Mouse (Mus musculus) embryonic facial prominence, embryonic 15.5 days (tissue): ENCODE results near the gene Rps19. TPM values are rescaled to one million over a fixed set of nuclear protein-coding genes. Genes with fewer than 3 reads are reported as not detected.
A peak's percentile ranks its signal among the peaks of the same experiment; 100 is the strongest.
"Not testable (repeated sequence)": the region's sequence is repeated elsewhere in the genome, so short reads cannot be mapped to it uniquely, and the experiment has no call there.

Source experiments
- ATAC-seq: fragments of 200-750 bp; cut with Nextera tagmentation; 2 replicates; pipeline ENCODE4 v1.8.0; 2017; ENCODE audit warnings: low read depth, moderate TSS enrichment; ENCODE audit not compliant: insufficient number of reproducible peaks, low FRiP score, low TSS enrichment
- H3K27ac ChIP-seq: fragments of 300-500 bp; sonication (generic); replicated peaks from 2 replicates; pipeline ENCODE4 v1.5.1; 2015; ENCODE audit warnings: mild to moderate bottlenecking, inconsistent platforms
- H3K27me3 ChIP-seq: fragments of 300-500 bp; sonication (generic); 2 replicates; pipeline ENCODE4 v1.6.1; 2015; ENCODE audit warnings: inconsistent platforms
- H3K36me3 ChIP-seq: fragments of 300-500 bp; sonication (generic); 2 replicates; pipeline ENCODE4 v1.6.1; 2015; ENCODE audit warnings: mild to moderate bottlenecking, inconsistent platforms
- H3K4me1 ChIP-seq: fragments of 300-500 bp; sonication (generic); 2 replicates; pipeline ENCODE4 v1.6.1; 2015; ENCODE audit warnings: inconsistent platforms
- H3K4me2 ChIP-seq: fragments of 300-500 bp; sonication (generic); replicated peaks from 2 replicates; pipeline ENCODE4 v1.6.1; 2015; ENCODE audit warnings: mild to moderate bottlenecking, inconsistent platforms
- H3K4me3 ChIP-seq: fragments of 300-500 bp; sonication (generic); replicated peaks from 2 replicates; pipeline ENCODE4 v1.5.1; 2015; ENCODE audit warnings: mild to moderate bottlenecking, inconsistent platforms
- H3K9ac ChIP-seq: fragments of 300-500 bp; sonication (generic); 2 replicates; pipeline ENCODE4 v1.6.1; 2015; ENCODE audit warnings: inconsistent platforms
- H3K9me3 ChIP-seq: fragments of 300-500 bp; sonication (generic); replicated peaks from 2 replicates; pipeline ENCODE4 v1.6.1; 2016; ENCODE audit warnings: inconsistent platforms
- WGBS: fragments of 180-500 bp; shearing (Covaris S2); methylation state at CpG from one replicate; pipeline ENCODE4 v1.1.7; 2015; 5-methylcytosine and 5-hydroxymethylcytosine counted together
- polyA plus RNA-seq: library from polyadenylated mRNA; unstranded; fragments of >200 nt; fragmentation: Nextera tagmentation; extraction: Ambion mirVana; gene quantifications from 2 replicates; pipeline ENCODE4 v1.2.1, GENCODE M21; 2015

Rps19 gene
- polyA plus RNA-seq, 1 experiment from 2014 or later = 2,979 TPM

GRCm38 (mm10) chr7:24891241-24892124 is 7.3 kb downstream of the Rps19 start:
- WGBS = 59% methylated on average over 3 of the region's 3 CpGs
- peaks cover 16% of the 10 kb centered on the region for H3K4me1 ChIP-seq

GRCm38 (mm10) chr7:24892125-24892583 is 8.0 kb downstream of the Rps19 start:
- no peaks in the 10 kb centered on the region for H3K9me3 ChIP-seq

More at GRCm38 (mm10) chr7:24891241-24892124, 7.3 kb downstream of the Rps19 start:
- H3K27me3 ChIP-seq = no peaks in the 10 kb centered on the region
- ATAC-seq = no peak
- H3K36me3 ChIP-seq = peaks cover 48% of the 10 kb centered on the region
- H3K4me2 ChIP-seq = no peak overlapping the region
- H3K9me3 ChIP-seq = no peaks in the 10 kb centered on the region
- no peak overlapping the region for H3K9ac ChIP-seq
- no peak overlapping the region for H3K4me3 ChIP-seq
- H3K27ac ChIP-seq = no peak overlapping the region; the same call in 1 of the 2 replicates

DNA sequence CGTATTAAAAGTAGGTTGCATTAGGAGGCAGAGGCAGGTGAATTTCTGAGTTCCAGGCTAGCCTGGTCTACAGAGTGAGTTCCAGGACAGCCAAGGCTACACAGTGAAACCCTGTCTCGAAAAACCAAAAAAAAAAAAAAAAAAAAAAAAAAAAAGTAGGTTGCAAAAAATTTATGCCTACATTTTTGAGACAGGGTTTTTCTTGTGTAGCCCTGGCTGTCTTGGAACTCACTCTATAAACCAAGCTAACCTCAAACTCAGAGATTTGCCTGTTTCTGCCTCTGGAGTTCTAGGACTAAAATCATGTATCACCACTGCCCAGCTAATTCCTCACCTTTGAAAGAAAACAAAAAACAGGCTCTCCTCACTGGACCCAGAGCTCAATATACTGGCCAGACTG is 11.6 kb downstream of the Rps19 start:
- H3K27me3 ChIP-seq, H3K9me3 ChIP-seq, H3K4me3 ChIP-seq, H3K4me1 ChIP-seq, ATAC-seq, H3K27ac ChIP-seq, H3K36me3 ChIP-seq, H3K4me2 ChIP-seq, H3K9ac ChIP-seq: not testable (repeated sequence)
- 83% methylated on average over 2 of the region's 2 CpGs for WGBS

More at GRCm38 (mm10) chr7:24892125-24892583, 8.0 kb downstream of the Rps19 start:
- Histone ChIP-seq H3K9ac (no peak overlapping the region), H3K4me2 (no peak overlapping the region), H3K36me3 (peaks cover 41% of the 10 kb centered on the region), H3K4me3 (no peak overlapping the region), H3K4me1 (peaks cover 9% of the 10 kb centered on the region), H3K27me3 (no peaks in the 10 kb centered on the region), H3K27ac (no peak overlapping the region)
- ATAC-seq = no peak
- WGBS = 68% methylated on average over 2 of the region's 2 CpGs

GRCm38 (mm10) chr7:24896269-24896668 is 12.1 kb downstream of the Rps19 start:
- Histone ChIP-seq H3K27ac (no peak overlapping the region), H3K4me2 (no peak overlapping the region), H3K27me3 (no peaks in the 10 kb centered on the region), H3K9me3 (no peaks in the 10 kb centered on the region), H3K4me1 (no peaks in the 10 kb centered on the region), H3K4me3 (no peak overlapping the region), H3K9ac (no peak overlapping the region), H3K36me3 (no peaks in the 10 kb centered on the region)
- ATAC-seq = no peak
- 83% methylated on average over 8 of the region's 8 CpGs for WGBS

DNA sequence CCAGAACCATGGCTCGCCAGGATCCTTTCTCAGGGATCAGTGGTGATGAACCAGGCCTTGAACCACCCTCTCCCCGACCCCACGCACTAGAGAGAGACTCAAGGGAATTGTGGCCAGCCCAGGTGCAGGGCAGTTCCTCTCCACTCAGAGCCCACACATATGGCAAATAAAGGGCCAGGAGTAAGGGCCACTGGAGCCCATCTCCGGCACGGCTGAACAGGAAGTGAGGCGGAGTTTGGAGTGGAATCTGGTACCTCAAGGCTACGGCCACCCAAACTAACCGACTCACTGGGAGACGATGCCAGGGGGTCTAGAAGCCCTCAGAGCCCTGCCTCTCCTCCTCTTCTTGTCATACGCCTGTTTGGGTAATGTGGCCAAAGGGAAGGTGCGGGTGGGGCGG is 13.1 kb downstream of the Rps19 start, which contains the start of gene Cd79a:
TSS of gene Cd79a (plus strand) at position 158 of the 400 bp plus-strand sequence.
- Histone ChIP-seq H3K9me3 (no peaks in the 10 kb centered on the region), H3K4me3 (no peak within 1 kb of the TSS), H3K4me1 (peaks cover 2% of the 10 kb centered on the region; the same call in 1 of the 2 replicates), H3K36me3 (no peaks in the 10 kb centered on the region), H3K27me3 (no peaks in the 10 kb centered on the region), H3K9ac (no peak within 1 kb of the TSS), H3K27ac (no peak within 1 kb of the TSS), H3K4me2 (no peak within 1 kb of the TSS)
- WGBS = 52% methylated on average over 12 of the region's 12 CpGs
- no peak for ATAC-seq

- Histone ChIP-seq H3K9ac (no peak overlapping the region), H3K9me3 (no peaks in the 10 kb centered on the region), H3K4me1 (peaks cover 7% of the 10 kb centered on the region; the same call in 1 of the 2 replicates), H3K27me3 (no peaks in the 10 kb centered on the region), H3K27ac (no peak overlapping the region), H3K4me3 (no peak overlapping the region), H3K4me2 (no peak overlapping the region), H3K36me3 (no peaks in the 10 kb centered on the region)
- WGBS = 75% methylated on average over 5 of the region's 5 CpGs
- ATAC-seq = no peak
These were observed 13.8 kb downstream of the Rps19 start for GRCm38 (mm10) chr7:24897959-24898358.

GRCm38 (mm10) chr7:24901114-24901513 is 16.9 kb downstream of the Rps19 start:
- WGBS = 77% methylated on average over 6 of the region's 6 CpGs
- Histone ChIP-seq H3K4me3 (no peak overlapping the region), H3K4me2 (no peak overlapping the region), H3K27ac (no peak overlapping the region), H3K36me3 (no peaks in the 10 kb centered on the region), H3K9ac (no peak overlapping the region), H3K27me3 (no peaks in the 10 kb centered on the region), H3K9me3 (no peaks in the 10 kb centered on the region), H3K4me1 (peaks cover 20% of the 10 kb centered on the region)
- no peak for ATAC-seq

DNA sequence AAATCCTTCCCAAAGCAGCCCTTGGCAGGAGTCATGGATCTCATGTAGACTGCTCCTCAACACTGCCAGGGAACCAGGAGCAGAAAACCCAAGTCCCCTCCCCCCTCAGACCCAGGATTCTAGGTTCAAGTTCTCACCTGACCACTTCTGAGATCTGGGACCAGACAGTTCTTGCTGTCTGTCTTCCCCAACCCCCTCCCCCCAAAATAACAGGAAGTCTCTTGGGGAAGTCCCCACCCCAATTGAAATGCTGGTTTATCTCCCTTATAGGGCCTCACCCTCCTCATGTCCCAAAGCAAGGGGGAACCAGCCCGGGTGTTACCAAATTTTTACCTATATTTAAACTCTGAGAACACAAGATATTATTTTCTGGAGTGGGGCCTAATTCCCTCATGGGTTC is 17.7 kb downstream of the Rps19 start:
- Histone ChIP-seq H3K9me3 (no peaks in the 10 kb centered on the region), H3K4me3 (no peak overlapping the region; the same call in 1 of the 2 replicates), H3K9ac (no peak overlapping the region), H3K4me1 (peaks cover 27% of the 10 kb centered on the region), H3K27ac (0 out of 2 replicates have a peak overlapping the region, but pooled peaks have one; percentile 91), H3K27me3 (no peaks in the 10 kb centered on the region), H3K36me3 (no peaks in the 10 kb centered on the region), H3K4me2 (peak overlapping the region; percentile 73; the same call in 1 of the 2 replicates)
- ATAC-seq = no peak
- 45% methylated on average over 1 of the region's 1 CpGs for WGBS

DNA sequence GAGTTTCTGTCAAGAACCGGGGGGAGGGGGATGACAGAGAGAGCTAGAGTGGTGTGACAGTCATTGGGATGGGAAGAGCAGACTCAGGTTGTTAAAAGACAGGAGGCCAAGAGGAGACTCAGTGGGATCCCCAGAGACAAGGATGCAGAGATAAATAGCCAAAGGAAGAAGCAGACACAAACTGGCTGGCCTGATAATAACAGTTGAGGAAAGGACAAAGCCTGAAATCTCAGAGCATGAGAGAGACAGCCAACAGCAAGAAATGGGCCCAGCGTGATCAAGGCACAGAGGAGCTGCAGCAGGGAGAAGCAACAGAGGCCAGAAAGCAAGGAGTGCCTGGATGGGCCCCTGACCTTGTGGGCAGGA is 18.1 kb downstream of the Rps19 start:
- Histone ChIP-seq H3K4me2 (peak overlapping the region; percentile 73), H3K4me3 (peak overlapping the region; percentile 82), H3K27ac (peak overlapping the region; percentile 91), H3K9me3 (no peaks in the 10 kb centered on the region), H3K36me3 (no peaks in the 10 kb centered on the region), H3K27me3 (no peaks in the 10 kb centered on the region), H3K4me1 (peaks cover 31% of the 10 kb centered on the region), H3K9ac (peak overlapping the region; percentile 80; the same call in 1 of the 2 replicates)
- 67% methylated on average over 2 of the region's 2 CpGs for WGBS
- no peak for ATAC-seq

DNA sequence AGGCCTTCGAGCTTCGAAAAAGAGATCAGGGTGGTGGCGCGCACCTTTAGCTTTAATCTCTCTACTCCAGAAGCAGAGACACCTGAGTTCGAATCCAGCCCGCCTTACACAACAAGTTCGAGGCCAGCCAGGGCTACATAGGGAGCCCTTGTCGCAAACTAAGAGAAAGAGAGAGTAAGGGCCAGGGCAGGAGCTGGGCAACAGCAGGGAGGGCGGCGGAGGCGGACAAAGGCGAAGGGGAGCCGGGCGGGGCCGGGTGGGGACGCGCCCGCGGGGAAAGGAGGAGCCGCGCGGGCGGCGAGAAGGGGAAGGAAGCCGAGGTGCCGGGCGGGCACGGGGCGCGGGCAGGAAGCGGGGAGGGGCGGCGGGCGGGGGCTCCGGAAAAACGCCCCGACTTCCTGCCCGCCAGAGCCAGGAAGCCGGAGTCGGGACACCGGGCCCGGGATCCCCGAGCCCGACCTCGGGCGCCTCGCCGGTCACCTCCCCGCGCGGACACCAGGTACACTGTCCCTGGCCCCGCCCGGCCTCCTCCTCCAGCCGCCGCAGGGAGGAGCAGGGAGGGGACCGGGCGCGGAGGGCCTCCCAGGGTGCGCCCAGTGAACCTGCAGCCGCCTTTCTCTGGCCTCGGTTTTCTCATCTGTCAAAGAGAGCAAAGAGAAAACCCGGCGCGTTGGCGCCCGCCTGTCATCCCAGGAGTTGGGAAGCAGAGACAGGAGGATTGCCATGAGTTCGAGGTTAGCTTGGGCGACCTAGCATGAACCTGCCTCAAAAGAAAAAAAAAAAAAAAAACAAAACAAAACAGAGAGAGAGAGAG is 18.7 kb downstream of the Rps19 start, which contains the start of gene Arhgef1:
TSS of gene Arhgef1 (plus strand) at position 283 of the 814 bp plus-strand sequence.
- Histone ChIP-seq H3K9me3 (no peaks in the 10 kb centered on the region), H3K9ac (peak within 1 kb of the TSS; percentile 80), H3K27ac (peak within 1 kb of the TSS; percentile 91), H3K4me1 (peaks cover 37% of the 10 kb centered on the region), H3K4me2 (peak within 1 kb of the TSS; percentile 73), H3K4me3 (peak within 1 kb of the TSS; percentile 82), H3K36me3 (peaks cover 3% of the 10 kb centered on the region; the same call in 1 of the 2 replicates), H3K27me3 (no peaks in the 10 kb centered on the region)
- ATAC-seq = 0 out of 2 replicates have a peak, but pooled peaks have one; percentile 7
- WGBS = 3% methylated on average over 65 of the region's 68 CpGs

DNA sequence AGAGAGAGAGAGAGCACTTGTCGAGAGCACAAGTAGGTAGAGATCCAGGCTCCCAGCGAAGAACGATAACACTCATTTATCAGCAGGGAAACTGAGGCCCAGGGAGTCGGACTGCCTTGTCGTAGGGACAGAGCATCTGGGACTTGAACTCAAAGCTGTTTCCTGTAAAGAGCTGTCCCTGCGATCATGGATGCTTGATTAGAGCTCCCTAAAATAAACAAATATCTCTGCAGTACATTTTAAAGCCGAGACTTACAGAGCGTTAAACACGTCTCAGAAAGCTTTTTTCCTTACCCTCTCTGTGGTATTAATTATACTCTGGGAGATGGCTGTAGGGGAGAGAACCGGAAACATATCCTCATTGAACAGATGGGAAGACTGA is 19.3 kb downstream of the Rps19 start:
- Histone ChIP-seq H3K9ac (peak overlapping the region; percentile 80), H3K27me3 (no peaks in the 10 kb centered on the region), H3K9me3 (no peaks in the 10 kb centered on the region), H3K36me3 (peaks cover 9% of the 10 kb centered on the region), H3K4me2 (peak overlapping the region; percentile 73), H3K27ac (peak overlapping the region; percentile 91), H3K4me1 (peaks cover 42% of the 10 kb centered on the region), H3K4me3 (peak overlapping the region; percentile 82)
- WGBS = 19% methylated on average over 10 of the region's 10 CpGs
- ATAC-seq = no peak
